Mouse (Mus musculus): ENCODE measurements around the gene Cib4. TPM values are rescaled to one million over a fixed set of nuclear protein-coding genes. Genes with fewer than 3 reads are reported as not detected.

Gene Cib4
- polyA plus RNA-seq (2015; fragmentation: Nextera tagmentation; extraction: Ambion mirVana): not detected in 2 replicates

GRCm38 (mm10) chr5:30545698-30546097 is at the start of gene Cib4:
Gene Cib4, minus strand, starts transcription at chr5:30545836.
- ATAC-seq (ENCODE audit: insufficient read depth, low FRiP score): no peak
- Histone ChIP-seq H3K4me2 (ENCODE audit: low read depth, low read length) (no peak within 1 kb of the TSS), H3K4me3 (replicated peaks; ENCODE audit: low read length) (no peak within 1 kb of the TSS), H3K9me3 (replicated peaks; ENCODE audit: control insufficient read depth, low read length) (no peaks in the 10 kb centered on the region), H3K27me3 (ENCODE audit: control insufficient read depth, insufficient read depth, low read length) (no peaks in the 10 kb centered on the region), H3K9ac (ENCODE audit: low read length) (no peak within 1 kb of the TSS), H3K27ac (ENCODE audit: low read length) (no peak within 1 kb of the TSS), H3K4me1 (ENCODE audit: control insufficient read depth, insufficient read depth, low read length) (no peaks in the 10 kb centered on the region), H3K36me3 (ENCODE audit: control insufficient read depth, insufficient read depth, low read length) (no peaks in the 10 kb centered on the region)
- 35% methylated on average over 2 of the region's 2 CpGs for WGBS

GRCm38 (mm10) chr5:30594953-30595560 is 49.4 kb upstream of the Cib4 start:
- Histone ChIP-seq H3K9me3 (replicated peaks; ENCODE audit: control insufficient read depth, low read length) (no peaks in the 10 kb centered on the region), H3K27ac (ENCODE audit: low read length) (no peak overlapping the region), H3K27me3 (ENCODE audit: control insufficient read depth, insufficient read depth, low read length) (peaks cover 8% of the 10 kb centered on the region), H3K36me3 (ENCODE audit: control insufficient read depth, insufficient read depth, low read length) (no peaks in the 10 kb centered on the region), H3K4me3 (replicated peaks; ENCODE audit: low read length) (no peak overlapping the region), H3K4me1 (ENCODE audit: control insufficient read depth, insufficient read depth, low read length) (peaks cover 16% of the 10 kb centered on the region), H3K4me2 (ENCODE audit: low read depth, low read length) (no peak overlapping the region), H3K9ac (ENCODE audit: low read length) (no peak overlapping the region)
- no peak for ATAC-seq (ENCODE audit: insufficient read depth, low FRiP score)
- WGBS: 46% methylated on average over 6 of the region's 6 CpGs

- Histone ChIP-seq H3K27me3 (ENCODE audit: control insufficient read depth, insufficient read depth, low read length) (peaks cover 9% of the 10 kb centered on the region), H3K9ac (ENCODE audit: low read length) (peak overlapping the region; percentile 30; the same call in 1 of the 2 replicates), H3K4me1 (ENCODE audit: control insufficient read depth, insufficient read depth, low read length) (peaks cover 18% of the 10 kb centered on the region), H3K4me3 (replicated peaks; ENCODE audit: low read length) (no peak overlapping the region), H3K4me2 (ENCODE audit: low read depth, low read length) (0 out of 2 replicates have a peak overlapping the region, but pooled peaks have one; percentile 4), H3K36me3 (ENCODE audit: control insufficient read depth, insufficient read depth, low read length) (no peaks in the 10 kb centered on the region), H3K9me3 (replicated peaks; ENCODE audit: control insufficient read depth, low read length) (no peaks in the 10 kb centered on the region), H3K27ac (ENCODE audit: low read length) (peak overlapping the region; percentile 51)
- ATAC-seq (ENCODE audit: insufficient read depth, low FRiP score): no peak
- WGBS: 29% methylated on average over 10 of the region's 10 CpGs
Observed at GRCm38 (mm10) chr5:30593811-30594504, 48.3 kb upstream of the Cib4 start.

- Histone ChIP-seq H3K4me3 (replicated peaks; ENCODE audit: low read length) (no peak overlapping the region), H3K4me2 (ENCODE audit: low read depth, low read length) (no peak overlapping the region), H3K9ac (ENCODE audit: low read length) (0 out of 2 replicates have a peak overlapping the region, but pooled peaks have one; percentile 30), H3K9me3 (replicated peaks; ENCODE audit: control insufficient read depth, low read length) (no peaks in the 10 kb centered on the region), H3K4me1 (ENCODE audit: control insufficient read depth, insufficient read depth, low read length) (peaks cover 24% of the 10 kb centered on the region), H3K27me3 (ENCODE audit: control insufficient read depth, insufficient read depth, low read length) (peaks cover 9% of the 10 kb centered on the region), H3K27ac (ENCODE audit: low read length) (peak overlapping the region; percentile 51), H3K36me3 (ENCODE audit: control insufficient read depth, insufficient read depth, low read length) (no peaks in the 10 kb centered on the region)
- WGBS: 72% methylated on average over 11 of the region's 11 CpGs
- no peak for ATAC-seq (ENCODE audit: insufficient read depth, low FRiP score)
Observed at GRCm38 (mm10) chr5:30593360-30593759, 47.7 kb upstream of the Cib4 start.

GRCm38 (mm10) chr5:30592279-30592980 is 46.8 kb upstream of the Cib4 start:
- WGBS: 72% methylated on average over 11 of the region's 11 CpGs
- no peak overlapping the region for H3K9ac ChIP-seq (ENCODE audit: low read length)
- no peaks in the 10 kb centered on the region for H3K9me3 ChIP-seq (replicated peaks; ENCODE audit: control insufficient read depth, low read length)
- H3K4me2 ChIP-seq (ENCODE audit: low read depth, low read length): no peak overlapping the region
- H3K27ac ChIP-seq (ENCODE audit: low read length): no peak overlapping the region
- peaks cover 16% of the 10 kb centered on the region for H3K27me3 ChIP-seq (ENCODE audit: control insufficient read depth, insufficient read depth, low read length)
- H3K4me1 ChIP-seq (ENCODE audit: control insufficient read depth, insufficient read depth, low read length): peaks cover 28% of the 10 kb centered on the region
- no peaks in the 10 kb centered on the region for H3K36me3 ChIP-seq (ENCODE audit: control insufficient read depth, insufficient read depth, low read length)
- no peak for ATAC-seq (ENCODE audit: insufficient read depth, low FRiP score)
- no peak overlapping the region for H3K4me3 ChIP-seq (replicated peaks; ENCODE audit: low read length)

- Histone ChIP-seq H3K27me3 (ENCODE audit: control insufficient read depth, insufficient read depth, low read length) (peaks cover 20% of the 10 kb centered on the region), H3K36me3 (ENCODE audit: control insufficient read depth, insufficient read depth, low read length) (no peaks in the 10 kb centered on the region), H3K4me2 (ENCODE audit: low read depth, low read length) (no peak overlapping the region), H3K4me3 (replicated peaks; ENCODE audit: low read length) (no peak overlapping the region), H3K9me3 (replicated peaks; ENCODE audit: control insufficient read depth, low read length) (no peaks in the 10 kb centered on the region), H3K9ac (ENCODE audit: low read length) (no peak overlapping the region), H3K4me1 (ENCODE audit: control insufficient read depth, insufficient read depth, low read length) (peaks cover 33% of the 10 kb centered on the region), H3K27ac (ENCODE audit: low read length) (no peak overlapping the region)
- 78% methylated on average over 8 of the region's 8 CpGs for WGBS
- ATAC-seq (ENCODE audit: insufficient read depth, low FRiP score): no peak
Observed at GRCm38 (mm10) chr5:30591786-30592185, 46.1 kb upstream of the Cib4 start.

- no peaks in the 10 kb centered on the region for H3K9me3 ChIP-seq (replicated peaks; ENCODE audit: control insufficient read depth, low read length)
- H3K27ac ChIP-seq (ENCODE audit: low read length): no peak overlapping the region
- H3K4me2 ChIP-seq (ENCODE audit: low read depth, low read length): no peak overlapping the region
- H3K4me3 ChIP-seq (replicated peaks; ENCODE audit: low read length): no peak overlapping the region
- H3K27me3 ChIP-seq (ENCODE audit: control insufficient read depth, insufficient read depth, low read length): peaks cover 20% of the 10 kb centered on the region
- no peaks in the 10 kb centered on the region for H3K36me3 ChIP-seq (ENCODE audit: control insufficient read depth, insufficient read depth, low read length)
- H3K4me1 ChIP-seq (ENCODE audit: control insufficient read depth, insufficient read depth, low read length): peaks cover 33% of the 10 kb centered on the region
- WGBS: 54% methylated on average over 5 of the region's 5 CpGs
- no peak overlapping the region for H3K9ac ChIP-seq (ENCODE audit: low read length)
- no peak for ATAC-seq (ENCODE audit: insufficient read depth, low FRiP score)
Observed at GRCm38 (mm10) chr5:30591205-30591731, 45.6 kb upstream of the Cib4 start.

- no peaks in the 10 kb centered on the region for H3K9me3 ChIP-seq (replicated peaks; ENCODE audit: control insufficient read depth, low read length)
- H3K4me1 ChIP-seq (ENCODE audit: control insufficient read depth, insufficient read depth, low read length): peaks cover 33% of the 10 kb centered on the region
- H3K4me2 ChIP-seq (ENCODE audit: low read depth, low read length): peak overlapping the region; percentile 6; the same call in 1 of the 2 replicates
- WGBS: 57% methylated on average over 5 of the region's 5 CpGs
- H3K4me3 ChIP-seq (replicated peaks; ENCODE audit: low read length): no peak overlapping the region
- H3K36me3 ChIP-seq (ENCODE audit: control insufficient read depth, insufficient read depth, low read length): no peaks in the 10 kb centered on the region
- no peak overlapping the region for H3K9ac ChIP-seq (ENCODE audit: low read length)
- H3K27ac ChIP-seq (ENCODE audit: low read length): no peak overlapping the region
- no peak for ATAC-seq (ENCODE audit: insufficient read depth, low FRiP score)
- peaks cover 20% of the 10 kb centered on the region for H3K27me3 ChIP-seq (ENCODE audit: control insufficient read depth, insufficient read depth, low read length)
Observed at GRCm38 (mm10) chr5:30590231-30590630, 44.6 kb upstream of the Cib4 start.

- 61% methylated on average over 3 of the region's 3 CpGs for WGBS
- Histone ChIP-seq H3K9me3 (replicated peaks; ENCODE audit: control insufficient read depth, low read length) (no peaks in the 10 kb centered on the region), H3K4me2 (ENCODE audit: low read depth, low read length) (peak overlapping the region; percentile 90), H3K4me1 (ENCODE audit: control insufficient read depth, insufficient read depth, low read length) (peaks cover 33% of the 10 kb centered on the region), H3K27ac (ENCODE audit: low read length) (no peak overlapping the region), H3K4me3 (replicated peaks; ENCODE audit: low read length) (peak overlapping the region; percentile 58), H3K9ac (ENCODE audit: low read length) (no peak overlapping the region), H3K27me3 (ENCODE audit: control insufficient read depth, insufficient read depth, low read length) (peaks cover 20% of the 10 kb centered on the region), H3K36me3 (ENCODE audit: control insufficient read depth, insufficient read depth, low read length) (no peaks in the 10 kb centered on the region)
- ATAC-seq (ENCODE audit: insufficient read depth, low FRiP score): no peak
Observed at GRCm38 (mm10) chr5:30589546-30589945, 43.9 kb upstream of the Cib4 start.

All from stomach, embryonic 16.5 days (tissue).